Mouse (Mus musculus) layer of hippocampus, postnatal 10 days (tissue): ENCODE measurements around the gene Epb41l3. TPM values are rescaled to one million over a fixed set of nuclear protein-coding genes. Genes with fewer than 3 reads are reported as not detected.

Experiments used
- total RNA-seq, 2 experiments: library from RNA; stranded (reverse); gene quantifications; 2 replicates each; pipeline ENCODE4 v1.2.3; 2021

Epb41l3 gene
- total RNA-seq, 2 experiments from 2014 or later: 140 to 143 TPM

Other genes starting within 250 kb of the Epb41l3 start
- 1 to 10 TPM; 6.0 to 7.0 TPM for gene Tmem200c, start 249.1 kb upstream of the Epb41l3 start, total RNA-seq